ENCODE assay signal across 18 mouse cellular contexts in the genomic region with DNA sequence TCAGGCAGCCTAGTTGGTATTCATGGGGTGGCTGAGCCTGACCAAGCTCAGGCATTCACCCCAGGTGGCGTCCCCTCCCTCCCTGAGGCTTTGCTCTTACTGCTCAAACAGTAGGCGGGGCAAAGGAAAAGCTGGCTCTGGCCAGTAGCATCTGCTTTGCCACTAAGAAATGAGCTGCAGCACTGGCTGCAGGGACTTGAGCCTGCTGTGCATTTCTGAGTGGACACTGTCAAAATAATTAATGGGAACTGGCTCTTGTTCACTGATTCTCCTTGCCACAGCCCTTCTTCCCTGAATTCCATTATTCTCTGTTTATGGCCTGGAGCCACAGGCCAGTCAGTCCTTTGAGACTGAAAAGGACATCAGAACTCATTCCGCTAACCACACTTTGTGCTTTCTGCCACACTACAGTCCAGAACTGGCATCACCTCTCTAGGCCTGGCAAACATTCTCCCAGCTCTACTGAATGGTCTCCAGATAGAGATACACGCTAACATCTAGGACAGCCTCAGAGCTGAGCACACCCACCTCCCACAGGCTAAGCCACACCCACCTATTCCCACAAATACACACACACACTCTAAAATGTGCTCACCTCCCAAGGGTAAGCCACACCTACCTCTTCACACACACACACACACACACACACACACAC. TPM values are rescaled to one million over a fixed set of nuclear protein-coding genes. Genes with fewer than 3 reads are reported as not detected.
DNase-seq lines count a peak whose midpoint lies in the region; ATAC-seq lines count a peak whose summit lies in the region.
"Had no signal": no experiment of that assay in that cellular context is flagged by ENCODE, and none has a peak within 500 bp of the region (broad histone marks: within the 10 kb centered on the region; RNA-seq: fewer than 3 reads in every experiment).

No protein-coding gene starts in this region.

- no peak for ATAC-seq in midbrain, embryonic 11.5 days (ENCODE audit: low FRiP score)
- ATAC-seq: forebrain, embryonic 14.5 days had no signal

- no peaks in the 10 kb centered on the region; the same call in 1 of the 2 replicates for H3K4me1 ChIP-seq in midbrain, embryonic 11.5 days (ENCODE audit: control insufficient read depth, insufficient read depth, low read length)
- peaks cover 23% of the 10 kb centered on the region for H3K4me1 ChIP-seq in midbrain, embryonic 10.5 days
- peaks cover 15% of the 10 kb centered on the region; the same call in 1 of the 2 replicates for H3K4me1 ChIP-seq in hindbrain, embryonic 10.5 days (replicated peaks)
- H3K4me1 ChIP-seq: embryonic facial prominence, embryonic 15.5 days; limb, embryonic 10.5 days had no signal

- no peaks in the 10 kb centered on the region for H3K36me3 ChIP-seq in midbrain, embryonic 11.5 days (ENCODE audit: control insufficient read depth, insufficient read depth, low read length)
- H3K36me3 ChIP-seq in midbrain, embryonic 10.5 days: no peaks in the 10 kb centered on the region
- no peaks in the 10 kb centered on the region for H3K36me3 ChIP-seq in hindbrain, embryonic 10.5 days
- H3K36me3 ChIP-seq: embryonic facial prominence, embryonic 15.5 days; limb, embryonic 10.5 days had no signal

- H3K9ac ChIP-seq in midbrain, embryonic 11.5 days (ENCODE audit: low read length): no peak overlapping the region
- H3K9ac ChIP-seq: embryonic facial prominence, embryonic 15.5 days; liver, embryonic 14.5 days had no signal

- no peak overlapping the region for H3K4me3 ChIP-seq in midbrain, embryonic 11.5 days (ENCODE audit: low read depth, low read length)
- H3K4me3 ChIP-seq in midbrain, embryonic 10.5 days: no peak overlapping the region
- no peak overlapping the region for H3K4me3 ChIP-seq in hindbrain, embryonic 10.5 days
- H3K4me3 ChIP-seq: embryonic facial prominence, embryonic 15.5 days; limb, embryonic 10.5 days had no signal

- no peaks in the 10 kb centered on the region for H3K27me3 ChIP-seq in midbrain, embryonic 11.5 days (ENCODE audit: control insufficient read depth, insufficient read depth, low read length)
- no peaks in the 10 kb centered on the region for H3K27me3 ChIP-seq in midbrain, embryonic 10.5 days (ENCODE audit: low read depth, poor library complexity, severe bottlenecking)
- H3K27me3 ChIP-seq in hindbrain, embryonic 10.5 days (ENCODE audit: insufficient read depth, poor library complexity, severe bottlenecking): no peaks in the 10 kb centered on the region
- H3K27me3 ChIP-seq: embryonic facial prominence, embryonic 15.5 days had no signal

- no peak overlapping the region for H3K27ac ChIP-seq in midbrain, embryonic 11.5 days (ENCODE audit: low read depth, low read length)
- H3K27ac ChIP-seq in midbrain, embryonic 10.5 days (replicated peaks): no peak overlapping the region; the same call in 1 of the 2 replicates
- H3K27ac ChIP-seq in hindbrain, embryonic 10.5 days: peak overlapping the region; percentile 1; the same call in 1 of the 2 replicates
- H3K27ac ChIP-seq: embryonic facial prominence, embryonic 15.5 days; limb, embryonic 10.5 days; liver, embryonic 14.5 days had no signal

- DNase-seq in cerebellum, adult 9-11 months: peak; percentile 36
- DNase-seq in cerebellum, adult 9-10 months: no peak
- peak; percentile 79 for DNase-seq in midbrain, embryonic 11.5 days (ENCODE audit: low spot score, missing footprints)
- DNase-seq in midbrain, embryonic 10.5 days (ENCODE audit: low spot score): no peak
- peak; percentile 11 for DNase-seq in hindbrain, embryonic 10.5 days (ENCODE audit: low spot score)
- DNase-seq in mesoderm, embryonic 11.5 days (ENCODE audit: low read depth, low spot score): peak; percentile 41
- DNase-seq in spleen, postnatal 4 days (ENCODE audit: low spot score in 2 of 2): no peak
- DNase-seq in urinary bladder, postnatal 36 days (ENCODE audit: low spot score in 2 of 2): no peak
- DNase-seq: cerebellum, adult 8-10 months; gastrocnemius, postnatal 36 days; lung, postnatal 36 days; right cerebral cortex, adult 18-20 months; thymus, adult 18-20 months had no signal

- H3K4me2 ChIP-seq in midbrain, embryonic 11.5 days: no peak overlapping the region
- H3K4me2 ChIP-seq: embryonic facial prominence, embryonic 15.5 days had no signal

- WGBS in midbrain, embryonic 11.5 days: 52% methylated on average over 4 of the region's 4 CpGs
- WGBS in midbrain, embryonic 10.5 days: 39% methylated on average over 4 of the region's 4 CpGs
- whole genome bisulfite sequencing in hindbrain, embryonic 10.5 days: 46% methylated on average over 4 of the region's 4 CpGs

- H3K9me3 ChIP-seq in midbrain, embryonic 11.5 days (ENCODE audit: control insufficient read depth, low read length): no peaks in the 10 kb centered on the region
- no peaks in the 10 kb centered on the region; the same call in 1 of the 2 replicates for H3K9me3 ChIP-seq in midbrain, embryonic 10.5 days (replicated peaks)
- no peaks in the 10 kb centered on the region for H3K9me3 ChIP-seq in hindbrain, embryonic 10.5 days
- H3K9me3 ChIP-seq: embryonic facial prominence, embryonic 15.5 days; limb, embryonic 10.5 days had no signal

RNA-seq across cellular contexts. Expression of gene Rph3a, which starts 53.2 kb away (rescaled TPM):
- polyA plus RNA-seq in midbrain, embryonic 11.5 days (2014; fragmentation: Nextera tagmentation; extraction: Ambion mirVana): 0.57 and 1.4 TPM in 2 replicates
- 0.10 and 0.47 TPM in 2 replicates for polyA plus RNA-seq in midbrain, embryonic 10.5 days (2016; fragmentation: Nextera tagmentation; extraction: Ambion mirVana)
- 0.30 and 2.2 TPM in 2 replicates for polyA plus RNA-seq in hindbrain, embryonic 10.5 days (2016; fragmentation: Nextera tagmentation; extraction: Ambion mirVana)
- polyA plus RNA-seq: heart, embryonic 14.5 days; limb, embryonic 10.5 days; liver, embryonic 14.5 days had no signal

Comparison
In these comparisons a context has a peak if more than half of its experiments do, and no peak if none do; other contexts are left out.
1. DNase-seq: peak in cerebellum, adult 9-11 months (single experiment), midbrain, embryonic 11.5 days (single experiment), hindbrain, embryonic 10.5 days (single experiment) and mesoderm, embryonic 11.5 days (single experiment); none in cerebellum, adult 9-10 months (single experiment), midbrain, embryonic 10.5 days (single experiment), spleen, postnatal 4 days (0 of 2) and urinary bladder, postnatal 36 days (0 of 2).